ENCODE assay signal across 8 mouse cellular contexts in the genomic region with DNA sequence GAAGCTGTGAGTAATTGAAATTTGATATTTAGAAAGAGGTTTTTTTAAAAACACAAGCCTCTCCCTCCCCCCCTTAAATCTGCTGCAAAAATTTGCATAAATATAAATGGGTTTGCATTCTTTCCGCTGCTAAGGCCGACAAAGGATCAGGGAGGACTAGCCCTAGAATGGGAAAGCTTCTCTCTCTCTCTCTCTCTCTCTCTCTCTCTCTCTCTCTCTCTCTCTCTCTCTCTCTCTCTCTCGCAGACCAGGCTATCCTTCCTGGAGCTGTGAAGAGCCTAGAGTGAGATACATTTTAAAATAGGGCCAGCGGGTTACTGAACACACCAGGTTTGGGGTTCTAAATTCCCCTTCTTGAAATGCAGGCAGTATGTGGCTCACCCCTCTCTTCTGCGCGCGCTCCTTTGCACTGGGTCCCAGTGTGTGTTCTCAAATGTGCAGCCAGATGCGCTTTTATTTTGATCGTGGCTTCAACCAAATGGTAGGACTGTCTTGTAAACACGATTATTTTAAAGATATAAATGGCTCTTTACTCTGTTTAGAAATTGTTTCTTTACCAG.
DNase-seq lines count a peak whose midpoint lies in the region; ATAC-seq lines count a peak whose summit lies in the region.

No protein-coding gene starts in this region.

- H3K27me3 ChIP-seq in forebrain, embryonic 14.5 days (replicated peaks; ENCODE audit: control insufficient read depth, insufficient read depth, low read length), result no peaks in the 10 kb centered on the region
- H3K27me3 ChIP-seq in limb, embryonic 11.5 days (ENCODE audit: control insufficient read depth, insufficient read depth, low read length), result no peaks in the 10 kb centered on the region
- H3K27me3 ChIP-seq in midbrain, embryonic 14.5 days (ENCODE audit: control insufficient read depth, insufficient read depth, low read length), result no peaks in the 10 kb centered on the region
- H3K27me3 ChIP-seq in stomach, embryonic 14.5 days (ENCODE audit: control insufficient read depth, insufficient read depth, low read length), result no peaks in the 10 kb centered on the region

- peaks cover 31% of the 10 kb centered on the region for H3K4me1 ChIP-seq in forebrain, embryonic 14.5 days (ENCODE audit: control insufficient read depth, insufficient read depth, low read length)
- peaks cover 12% of the 10 kb centered on the region for H3K4me1 ChIP-seq in limb, embryonic 11.5 days (ENCODE audit: control insufficient read depth, insufficient read depth, low read length)
- H3K4me1 ChIP-seq in midbrain, embryonic 14.5 days (ENCODE audit: control insufficient read depth, insufficient read depth, low read length), result peaks cover 34% of the 10 kb centered on the region
- peaks cover 23% of the 10 kb centered on the region for H3K4me1 ChIP-seq in stomach, embryonic 14.5 days (ENCODE audit: control insufficient read depth, insufficient read depth, low read length)

- peak overlapping the region; percentile 74 for H3K9ac ChIP-seq in forebrain, embryonic 14.5 days (ENCODE audit: low read length)
- peak overlapping the region; percentile 80 for H3K9ac ChIP-seq in limb, embryonic 11.5 days (ENCODE audit: low read length)
- H3K9ac ChIP-seq in midbrain, embryonic 14.5 days (replicated peaks; ENCODE audit: low read length), result peak overlapping the region; percentile 80
- H3K9ac ChIP-seq in stomach, embryonic 14.5 days (replicated peaks; ENCODE audit: low read depth, low read length), result peak overlapping the region; percentile 54

- peak overlapping the region; percentile 61 for H3K4me2 ChIP-seq in forebrain, embryonic 14.5 days (ENCODE audit: low read length)
- peak overlapping the region; percentile 58 for H3K4me2 ChIP-seq in limb, embryonic 11.5 days (ENCODE audit: low read depth, severe bottlenecking)
- peak overlapping the region; percentile 70 for H3K4me2 ChIP-seq in midbrain, embryonic 14.5 days (ENCODE audit: low read length)
- H3K4me2 ChIP-seq in stomach, embryonic 14.5 days (replicated peaks; ENCODE audit: low read depth, low read length), result peak overlapping the region; percentile 70

- H3K4me3 ChIP-seq in forebrain, embryonic 14.5 days (ENCODE audit: low read depth, low read length), result peak overlapping the region; percentile 48
- H3K4me3 ChIP-seq in limb, embryonic 11.5 days (ENCODE audit: low read depth, low read length), result peak overlapping the region; percentile 59
- H3K4me3 ChIP-seq in midbrain, embryonic 14.5 days (replicated peaks; ENCODE audit: low read depth, low read length), result peak overlapping the region; percentile 65
- H3K4me3 ChIP-seq in stomach, embryonic 14.5 days (ENCODE audit: low read depth, low read length), result peak overlapping the region; percentile 43

- peak; percentile 32 for DNase-seq in cerebellum, adult 11 months
- DNase-seq in c-Kit-positive CD71-positive TER-119-negative erythroid progenitor cells, embryonic 14.5 days (ENCODE audit: low read depth), result peak; percentile 63
- peak; percentile 83 for DNase-seq in forebrain, embryonic 14.5 days (ENCODE audit: low spot score)
- peak; percentile 39 for DNase-seq in hindlimb bud, embryonic 11.5 days (ENCODE audit: extremely low spot score, low read depth, low spot score)
- DNase-seq in limb, embryonic 11.5 days (ENCODE audit: low spot score), result peak; percentile 73
- DNase-seq in midbrain, embryonic 14.5 days, result peak; percentile 83

- under 1% methylated on average over 10 of the region's 10 CpGs for WGBS in forebrain, embryonic 14.5 days
- 0% methylated on average over 10 of the region's 10 CpGs for WGBS in limb, embryonic 11.5 days
- WGBS in midbrain, embryonic 14.5 days, result 0% methylated on average over 10 of the region's 10 CpGs
- 0% methylated on average over 10 of the region's 10 CpGs for WGBS in stomach, embryonic 14.5 days

- no peaks in the 10 kb centered on the region for H3K9me3 ChIP-seq in forebrain, embryonic 14.5 days (replicated peaks; ENCODE audit: control insufficient read depth, low read length)
- H3K9me3 ChIP-seq in limb, embryonic 11.5 days (ENCODE audit: control insufficient read depth, low read length), result no peaks in the 10 kb centered on the region
- no peaks in the 10 kb centered on the region for H3K9me3 ChIP-seq in midbrain, embryonic 14.5 days (ENCODE audit: control insufficient read depth, low read length)
- no peaks in the 10 kb centered on the region for H3K9me3 ChIP-seq in stomach, embryonic 14.5 days (ENCODE audit: control insufficient read depth, low read depth, low read length)

- H3K27ac ChIP-seq in forebrain, embryonic 14.5 days (ENCODE audit: low read depth, low read length), result peak overlapping the region; percentile 94
- H3K27ac ChIP-seq in limb, embryonic 11.5 days (replicated peaks; ENCODE audit: low read depth, low read length), result peak overlapping the region; percentile 76
- peak overlapping the region; percentile 82 for H3K27ac ChIP-seq in midbrain, embryonic 14.5 days (replicated peaks; ENCODE audit: low read depth, low read length)
- H3K27ac ChIP-seq in stomach, embryonic 14.5 days (ENCODE audit: low read length), result peak overlapping the region; percentile 89

- H3K36me3 ChIP-seq in forebrain, embryonic 14.5 days (ENCODE audit: control insufficient read depth, insufficient read depth, low read length), result no peaks in the 10 kb centered on the region
- H3K36me3 ChIP-seq in limb, embryonic 11.5 days (ENCODE audit: control insufficient read depth, insufficient read depth, low read length), result no peaks in the 10 kb centered on the region
- H3K36me3 ChIP-seq in midbrain, embryonic 14.5 days (ENCODE audit: control insufficient read depth, insufficient read depth, low read length), result no peaks in the 10 kb centered on the region
- no peaks in the 10 kb centered on the region for H3K36me3 ChIP-seq in stomach, embryonic 14.5 days (ENCODE audit: control insufficient read depth, insufficient read depth, low read length)

- ATAC-seq in cerebellum, adult (ENCODE audit: insufficient number of reproducible peaks, low FRiP score, low TSS enrichment), result no peak
- ATAC-seq in forebrain, embryonic 14.5 days, result peak; percentile 54
- no peak for ATAC-seq in limb, embryonic 11.5 days (ENCODE audit: insufficient number of reproducible peaks, low FRiP score, low TSS enrichment, low read depth)
- peak; percentile 58; the same call in 1 of the 2 replicates for ATAC-seq in midbrain, embryonic 14.5 days (ENCODE audit: low FRiP score, low TSS enrichment)
- ATAC-seq in stomach, embryonic 14.5 days (ENCODE audit: insufficient number of reproducible peaks, insufficient read depth, low FRiP score, low read depth), result no peak

Comparison
In these comparisons a context has a peak if more than half of its experiments do, and no peak if none do; other contexts are left out.
1. DNase-seq: peak in every context shown above with its lines; median percentile 83 in forebrain, embryonic 14.5 days; 83 in midbrain, embryonic 14.5 days; 73 in limb, embryonic 11.5 days; 63 in c-Kit-positive CD71-positive TER-119-negative erythroid progenitor cells, embryonic 14.5 days; 39 in hindlimb bud, embryonic 11.5 days; 32 in cerebellum, adult 11 months.
2. ATAC-seq: peak in forebrain, embryonic 14.5 days (single experiment) and midbrain, embryonic 14.5 days (single experiment); none in cerebellum, adult (single experiment), limb, embryonic 11.5 days (single experiment) and stomach, embryonic 14.5 days (single experiment).
3. Peak in every context shown above with its lines, with median percentiles within 50 percentile points of each other: H3K27ac ChIP-seq, H3K4me2 ChIP-seq, H3K4me3 ChIP-seq and H3K9ac ChIP-seq.